Mouse (Mus musculus): ENCODE measurements around the gene Slc6a16. TPM values are rescaled to one million over a fixed set of nuclear protein-coding genes. Genes with fewer than 3 reads are reported as not detected.

Gene Slc6a16
- polyA plus RNA-seq, 1 experiment = not detected

DNA sequence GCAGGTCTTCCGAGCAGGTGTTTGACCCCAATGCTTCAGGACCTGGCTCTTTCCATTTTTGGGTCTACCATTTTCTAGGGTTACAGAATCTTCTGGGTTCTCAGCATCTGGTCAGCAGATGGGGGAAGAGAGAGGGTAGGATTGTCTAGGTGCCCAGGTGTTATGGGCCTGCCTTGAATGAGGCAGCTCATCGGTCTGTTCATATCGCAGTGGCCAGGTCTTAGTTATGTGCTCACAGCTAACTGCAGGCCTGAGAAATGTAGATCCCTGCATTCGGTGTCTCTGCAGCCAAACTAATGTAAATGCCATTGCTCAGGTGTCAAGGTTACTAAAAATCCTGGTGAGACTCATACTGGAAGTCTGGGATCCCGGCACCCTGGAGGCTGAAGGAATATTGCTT lies 14.5 kb upstream of the Slc6a16 start:
- no peaks in the 10 kb centered on the region for H3K79me2 ChIP-seq (ENCODE audit: control insufficient read depth, insufficient read depth)

DNA sequence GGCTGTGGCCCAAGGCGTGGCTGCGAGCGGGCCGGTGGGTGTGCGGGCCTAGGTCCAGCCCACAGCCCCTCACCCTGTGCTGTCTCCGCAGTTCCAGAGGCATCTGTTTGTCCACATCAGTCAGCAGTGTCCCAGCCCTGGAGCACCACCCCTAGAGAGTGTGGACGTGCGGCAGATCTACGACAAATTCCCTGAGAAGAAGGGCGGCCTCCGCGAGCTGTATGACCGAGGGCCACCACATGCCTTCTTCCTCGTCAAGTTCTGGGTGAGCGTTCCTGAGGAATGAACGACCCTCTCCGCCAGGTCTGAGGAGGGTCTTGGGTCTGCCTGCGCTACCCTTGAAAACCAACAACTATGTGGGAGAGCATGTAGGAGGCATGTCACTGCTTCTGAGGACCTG lies 12.3 kb upstream of the Slc6a16 start:
- no peak for TF ChIP-seq SRF (IDR thresholded peaks at IDR 0.05; ENCODE audit: control insufficient read depth, insufficient read length, low read depth)
- TF ChIP-seq MYOG (IDR thresholded peaks at IDR 0.05; ENCODE audit: control insufficient read depth in 1 of 3, insufficient read depth in 1 of 3, insufficient read length in 2 of 3, low read depth in 2 of 3) = no peak
- TF ChIP-seq MAX (IDR thresholded peaks at IDR 0.05; ENCODE audit: low read depth) = no peak
- TF ChIP-seq POLR2AphosphoS2 (IDR thresholded peaks at IDR 0.05; ENCODE audit: insufficient read length, low read depth) = no peak
- TF ChIP-seq E2F4 (IDR thresholded peaks at IDR 0.05; ENCODE audit: insufficient read depth) = no peak
- TF ChIP-seq CEBPB (IDR thresholded peaks at IDR 0.05; ENCODE audit: insufficient read depth, poor library complexity, severe bottlenecking) = no peak
- no peak for TF ChIP-seq REST (IDR thresholded peaks at IDR 0.05; ENCODE audit: insufficient read depth, insufficient read length)

More for the DNA sequence above, 14.5 kb upstream of the Slc6a16 start:
- H3ac ChIP-seq (ENCODE audit: control insufficient read depth, insufficient read length) = no peak overlapping the region
- H3K4me2 ChIP-seq (ENCODE audit: low read depth) = no peak overlapping the region
- no peak overlapping the region for H3K4me3 ChIP-seq
- peaks cover 20% of the 10 kb centered on the region for H3K36me3 ChIP-seq (ENCODE audit: control insufficient read depth, insufficient read depth)
- TF ChIP-seq POLR2AphosphoS2 (IDR thresholded peaks at IDR 0.05; ENCODE audit: insufficient read length, low read depth) = no peak
- TF ChIP-seq E2F4 (IDR thresholded peaks at IDR 0.05; ENCODE audit: insufficient read depth) = no peak
- TF ChIP-seq CEBPB (IDR thresholded peaks at IDR 0.05; ENCODE audit: insufficient read depth, poor library complexity, severe bottlenecking) = no peak
- no peak for TF ChIP-seq TCF3 (IDR thresholded peaks at IDR 0.05; ENCODE audit: insufficient read length, low read depth)
- TF ChIP-seq MYOD1 (IDR thresholded peaks at IDR 0.05; ENCODE audit: control insufficient read depth in 1 of 3, insufficient read length in 2 of 3, low read depth in 2 of 3) = no peak
- no peak for TF ChIP-seq USF1 (IDR thresholded peaks at IDR 0.05; ENCODE audit: low read depth)
- TF ChIP-seq REST (IDR thresholded peaks at IDR 0.05; ENCODE audit: insufficient read depth, insufficient read length) = no peak
- no peak for TF ChIP-seq TCF12 (IDR thresholded peaks at IDR 0.05; ENCODE audit: insufficient read depth, poor library complexity, severe bottlenecking)
- TF ChIP-seq MAX (IDR thresholded peaks at IDR 0.05; ENCODE audit: low read depth) = no peak
- H3K27me3 ChIP-seq (ENCODE audit: control insufficient read depth, insufficient read depth, insufficient read length) = no peaks in the 10 kb centered on the region

DNA sequence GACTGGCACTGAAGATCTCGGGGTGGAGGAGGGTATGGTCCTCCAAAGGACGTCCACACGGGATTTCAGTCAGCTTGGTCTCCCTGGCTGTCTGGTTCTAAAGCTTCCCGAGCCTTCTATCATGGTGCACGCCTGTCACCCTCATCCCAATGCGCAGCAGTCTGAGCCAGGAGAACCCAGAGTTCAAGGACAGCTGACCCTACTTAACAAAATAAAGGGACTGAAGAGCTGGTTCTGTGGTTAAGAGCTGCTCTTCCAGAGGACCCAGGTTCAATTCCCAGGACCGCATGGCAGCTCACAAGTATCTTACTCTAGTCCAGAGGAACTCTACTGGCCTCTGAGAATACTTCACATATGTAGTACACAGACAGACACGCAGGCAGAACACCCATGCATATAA lies 11.8 kb upstream of the Slc6a16 start:
- Histone ChIP-seq H3K4me2 (ENCODE audit: low read depth) (no peak overlapping the region), H3ac (ENCODE audit: control insufficient read depth, insufficient read length) (no peak overlapping the region), H3K4me3 (no peak overlapping the region), H3K27me3 (ENCODE audit: control insufficient read depth, insufficient read depth, insufficient read length) (no peaks in the 10 kb centered on the region), H3K79me2 (ENCODE audit: control insufficient read depth, insufficient read depth) (no peaks in the 10 kb centered on the region), H3K36me3 (ENCODE audit: control insufficient read depth, insufficient read depth) (peaks cover 19% of the 10 kb centered on the region)
- TF ChIP-seq MAX (IDR thresholded peaks at IDR 0.05; ENCODE audit: low read depth) (no peak), POLR2AphosphoS2 (IDR thresholded peaks at IDR 0.05; ENCODE audit: insufficient read length, low read depth) (no peak), MYOD1 (IDR thresholded peaks at IDR 0.05; ENCODE audit: control insufficient read depth in 1 of 3, insufficient read length in 2 of 3, low read depth in 2 of 3) (no peak), TCF12 (IDR thresholded peaks at IDR 0.05; ENCODE audit: insufficient read depth, poor library complexity, severe bottlenecking) (no peak), MYOG (IDR thresholded peaks at IDR 0.05; ENCODE audit: control insufficient read depth in 1 of 3, insufficient read depth in 1 of 3, insufficient read length in 2 of 3, low read depth in 2 of 3) (no peak), SRF (IDR thresholded peaks at IDR 0.05; ENCODE audit: control insufficient read depth, insufficient read length, low read depth) (no peak), REST (IDR thresholded peaks at IDR 0.05; ENCODE audit: insufficient read depth, insufficient read length) (no peak), POLR2A (IDR thresholded peaks at IDR 0.05; ENCODE audit: insufficient read length, low read depth) (no peak), E2F4 (IDR thresholded peaks at IDR 0.05; ENCODE audit: insufficient read depth) (no peak), CEBPB (IDR thresholded peaks at IDR 0.05; ENCODE audit: insufficient read depth, poor library complexity, severe bottlenecking) (no peak), TCF3 (IDR thresholded peaks at IDR 0.05; ENCODE audit: insufficient read length, low read depth) (no peak)

More for the DNA sequence above, 12.3 kb upstream of the Slc6a16 start:
- H3K4me2 ChIP-seq (ENCODE audit: low read depth) = no peak overlapping the region
- no peaks in the 10 kb centered on the region for H3K27me3 ChIP-seq (ENCODE audit: control insufficient read depth, insufficient read depth, insufficient read length)
- H3K79me2 ChIP-seq (ENCODE audit: control insufficient read depth, insufficient read depth) = no peaks in the 10 kb centered on the region
- no peak overlapping the region for H3K4me3 ChIP-seq
- peaks cover 19% of the 10 kb centered on the region for H3K36me3 ChIP-seq (ENCODE audit: control insufficient read depth, insufficient read depth)
- H3ac ChIP-seq (ENCODE audit: control insufficient read depth, insufficient read length) = no peak overlapping the region

DNA sequence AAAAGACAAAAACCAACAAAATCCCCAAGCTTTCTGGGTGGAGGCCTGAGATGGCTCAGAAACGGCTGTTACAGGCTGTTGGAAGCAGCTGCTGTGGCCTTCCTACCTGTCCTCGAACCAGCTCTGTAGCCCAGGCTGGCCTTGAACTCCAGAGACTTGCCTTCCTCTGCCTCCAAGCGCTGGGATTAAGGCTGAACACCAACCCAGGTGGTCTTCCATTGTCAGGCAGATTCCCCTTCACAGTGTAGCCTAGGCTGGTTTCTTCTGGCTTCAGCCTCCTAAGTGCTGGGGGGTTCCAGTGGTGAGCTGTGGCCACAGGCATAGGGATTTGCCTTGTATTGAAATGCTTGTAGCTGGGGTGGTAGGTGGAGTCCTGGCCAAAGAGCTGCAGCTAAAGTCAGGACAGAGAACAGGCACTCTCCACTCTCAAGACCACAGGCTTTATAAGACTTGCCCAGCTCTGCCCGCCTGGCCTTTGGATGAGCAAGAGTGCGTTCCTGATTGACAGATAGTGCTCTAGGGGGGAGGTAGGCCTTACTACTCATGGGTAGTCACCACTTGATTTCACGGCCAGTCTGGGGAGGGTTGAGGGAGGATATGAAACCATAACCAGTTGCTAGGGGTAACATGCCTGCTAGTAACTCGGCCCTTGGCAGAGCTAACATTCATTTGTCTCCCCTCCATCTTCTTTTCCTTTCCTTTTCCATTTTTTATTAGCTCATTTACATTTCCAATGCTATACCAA lies 11.3 kb upstream of the Slc6a16 start:
- no peak overlapping the region for H3K4me2 ChIP-seq (ENCODE audit: low read depth)
- H3K36me3 ChIP-seq (ENCODE audit: control insufficient read depth, insufficient read depth) = peaks cover 16% of the 10 kb centered on the region
- H3K27me3 ChIP-seq (ENCODE audit: control insufficient read depth, insufficient read depth, insufficient read length) = no peaks in the 10 kb centered on the region
- H3K4me3 ChIP-seq = no peak overlapping the region
- TF ChIP-seq CEBPB (IDR thresholded peaks at IDR 0.05; ENCODE audit: insufficient read depth, poor library complexity, severe bottlenecking) = no peak
- TF ChIP-seq MYOG (IDR thresholded peaks at IDR 0.05; ENCODE audit: control insufficient read depth in 1 of 3, insufficient read depth in 1 of 3, insufficient read length in 2 of 3, low read depth in 2 of 3) = no peak
- TF ChIP-seq POLR2AphosphoS2 (IDR thresholded peaks at IDR 0.05; ENCODE audit: insufficient read length, low read depth) = no peak
- no peak for TF ChIP-seq MAX (IDR thresholded peaks at IDR 0.05; ENCODE audit: low read depth)
- no peak for TF ChIP-seq MYOD1 (IDR thresholded peaks at IDR 0.05; ENCODE audit: control insufficient read depth in 1 of 3, insufficient read length in 2 of 3, low read depth in 2 of 3)
- TF ChIP-seq E2F4 (IDR thresholded peaks at IDR 0.05; ENCODE audit: insufficient read depth) = no peak
- no peak for TF ChIP-seq USF1 (IDR thresholded peaks at IDR 0.05; ENCODE audit: low read depth)
- no peak for TF ChIP-seq POLR2A (IDR thresholded peaks at IDR 0.05; ENCODE audit: insufficient read length, low read depth)
- no peak for TF ChIP-seq SRF (IDR thresholded peaks at IDR 0.05; ENCODE audit: control insufficient read depth, insufficient read length, low read depth)
- TF ChIP-seq TCF3 (IDR thresholded peaks at IDR 0.05; ENCODE audit: insufficient read length, low read depth) = no peak
- TF ChIP-seq REST (IDR thresholded peaks at IDR 0.05; ENCODE audit: insufficient read depth, insufficient read length) = no peak
- TF ChIP-seq TCF12 (IDR thresholded peaks at IDR 0.05; ENCODE audit: insufficient read depth, poor library complexity, severe bottlenecking) = no peak
- no peaks in the 10 kb centered on the region for H3K79me2 ChIP-seq (ENCODE audit: control insufficient read depth, insufficient read depth)
- H3ac ChIP-seq (ENCODE audit: control insufficient read depth, insufficient read length) = no peak overlapping the region
